Mouse (Mus musculus) embryonic facial prominence, embryonic 10.5 days (tissue): ENCODE data around the gene Gm13083. TPM values are rescaled to one million over a fixed set of nuclear protein-coding genes. Genes with fewer than 3 reads are reported as not detected.
"Not testable (repeated sequence)": the region's sequence is repeated elsewhere in the genome, so short reads cannot be mapped to it uniquely, and the experiment has no call there.

Experiments used
- DNase-seq: peaks from one replicate; pipeline ENCODE4 v3.0.0-alpha.2; 2017; ENCODE audit warnings: low spot score
- H3K27ac ChIP-seq: fragments of 300-500 bp; sonication (generic); replicated peaks from 2 replicates; pipeline ENCODE4 v1.5.1; 2016; ENCODE audit warnings: mild to moderate bottlenecking
- H3K27me3 ChIP-seq: fragments of 300-500 bp; sonication (generic); replicated peaks from 2 replicates; pipeline ENCODE4 v1.6.1; 2016; ENCODE audit warnings: low read depth, mild to moderate bottlenecking; ENCODE audit not compliant: poor library complexity, severe bottlenecking
- H3K36me3 ChIP-seq: fragments of 300-500 bp; sonication (generic); replicated peaks from 2 replicates; pipeline ENCODE4 v1.6.1; 2016; ENCODE audit warnings: mild to moderate bottlenecking, moderate library complexity
- H3K4me1 ChIP-seq: fragments of 300-500 bp; sonication (generic); 2 replicates; pipeline ENCODE4 v1.6.1; 2016
- H3K4me3 ChIP-seq: fragments of 300-500 bp; sonication (generic); 2 replicates; pipeline ENCODE4 v1.5.1; 2016; ENCODE audit warnings: mild to moderate bottlenecking, moderate library complexity
- H3K9me3 ChIP-seq: fragments of 300-500 bp; sonication (generic); 2 replicates; pipeline ENCODE4 v1.6.1; 2016; ENCODE audit warnings: mild to moderate bottlenecking
- WGBS: fragments of 180-500 bp; shearing (Covaris S2); methylation state at CpG from one replicate; pipeline ENCODE4 v1.1.7; 2016; 5-methylcytosine and 5-hydroxymethylcytosine counted together
- polyA plus RNA-seq: library from polyadenylated mRNA; unstranded; fragments of >200 nt; fragmentation: Nextera tagmentation; extraction: Ambion mirVana; gene quantifications from 2 replicates; pipeline ENCODE4 v1.2.1, GENCODE M21; 2016

The Gm13083 gene
- polyA plus RNA-seq, result not detected in 2 replicates

GRCm38 (mm10) chr4:143614703-143615102 is at the start of gene Gm13083:
Gene Gm13083 (plus strand): TSS chr4:143615003.
- not testable (repeated sequence) for DNase-seq, H3K27ac ChIP-seq, H3K36me3 ChIP-seq, H3K4me1 ChIP-seq, H3K27me3 ChIP-seq, H3K4me3 ChIP-seq
- peaks cover 27% of the 10 kb centered on the region for H3K9me3 ChIP-seq

- 90% methylated on average over 9 of the region's 9 CpGs for WGBS
Observed at GRCm38 (mm10) chr4:143611927-143612326, 2.9 kb upstream of the Gm13083 start.

GRCm38 (mm10) chr4:143618101-143618500 is 3.3 kb downstream of the Gm13083 start:
- H3K27ac ChIP-seq, H3K27me3 ChIP-seq, DNase-seq, H3K36me3 ChIP-seq, H3K4me3 ChIP-seq, H3K4me1 ChIP-seq: not testable (repeated sequence)
- WGBS, result 88% methylated on average over 4 of the region's 4 CpGs
- peaks cover 44% of the 10 kb centered on the region for H3K9me3 ChIP-seq

More at GRCm38 (mm10) chr4:143611927-143612326, 2.9 kb upstream of the Gm13083 start:
- not testable (repeated sequence) for H3K27ac ChIP-seq, H3K27me3 ChIP-seq, DNase-seq, H3K4me1 ChIP-seq, H3K4me3 ChIP-seq, H3K36me3 ChIP-seq
- H3K9me3 ChIP-seq, result peaks cover 18% of the 10 kb centered on the region

GRCm38 (mm10) chr4:143657146-143657545 is 42.3 kb downstream of the Gm13083 start, which contains the start of gene Gm13088:
Gene Gm13088 (minus strand): TSS chr4:143657246.
- not testable (repeated sequence) for H3K4me1 ChIP-seq, H3K4me3 ChIP-seq, DNase-seq, H3K27ac ChIP-seq, H3K36me3 ChIP-seq, H3K27me3 ChIP-seq
- peaks cover 25% of the 10 kb centered on the region; the same call in 1 of the 2 replicates for H3K9me3 ChIP-seq

Other genes with a start within 250 kb of the Gm13083 start
- not detected in 2 replicates for gene Pramel1, start 220.6 kb upstream of the Gm13083 start, polyA plus RNA-seq
- gene Pramef8, start 202.6 kb upstream of the Gm13083 start, polyA plus RNA-seq, result 18.1 and 21.5 TPM in 2 replicates
- not detected in 2 replicates for gene Oog4, start 164.7 kb upstream of the Gm13083 start, polyA plus RNA-seq
- gene Gm13043, start 103.7 kb upstream of the Gm13083 start, polyA plus RNA-seq, result not detected in 2 replicates
- gene Gm13040, start 79.0 kb upstream of the Gm13083 start, polyA plus RNA-seq, result not detected in 2 replicates
- not detected in 2 replicates for gene BC080695, start 63.3 kb upstream of the Gm13083 start, polyA plus RNA-seq
- gene Gm13057, start 63.3 kb upstream of the Gm13083 start, polyA plus RNA-seq, result not detected in 2 replicates
- not detected in 2 replicates for gene Gm13088, start 42.2 kb downstream of the Gm13083 start, polyA plus RNA-seq
- gene Gm13089, start 87.7 kb downstream of the Gm13083 start, polyA plus RNA-seq, result not detected in 2 replicates
- not detected in 2 replicates for gene Gm13078, start 104.5 kb downstream of the Gm13083 start, polyA plus RNA-seq
- not detected in 2 replicates for gene Gm13023, start 174.3 kb downstream of the Gm13083 start, polyA plus RNA-seq
- gene Gm13084, start 201.1 kb downstream of the Gm13083 start, polyA plus RNA-seq, result not detected in 2 replicates
- gene Gm13103, start 231.5 kb downstream of the Gm13083 start, polyA plus RNA-seq, result not detected in 2 replicates